Mouse (Mus musculus): ENCODE measurements around the gene Unc5b. TPM values are rescaled to one million over a fixed set of nuclear protein-coding genes. Genes with fewer than 3 reads are reported as not detected.

The Unc5b gene
- polyA plus RNA-seq, 1 experiment from 2014 or later = 2.9 TPM

DNA sequence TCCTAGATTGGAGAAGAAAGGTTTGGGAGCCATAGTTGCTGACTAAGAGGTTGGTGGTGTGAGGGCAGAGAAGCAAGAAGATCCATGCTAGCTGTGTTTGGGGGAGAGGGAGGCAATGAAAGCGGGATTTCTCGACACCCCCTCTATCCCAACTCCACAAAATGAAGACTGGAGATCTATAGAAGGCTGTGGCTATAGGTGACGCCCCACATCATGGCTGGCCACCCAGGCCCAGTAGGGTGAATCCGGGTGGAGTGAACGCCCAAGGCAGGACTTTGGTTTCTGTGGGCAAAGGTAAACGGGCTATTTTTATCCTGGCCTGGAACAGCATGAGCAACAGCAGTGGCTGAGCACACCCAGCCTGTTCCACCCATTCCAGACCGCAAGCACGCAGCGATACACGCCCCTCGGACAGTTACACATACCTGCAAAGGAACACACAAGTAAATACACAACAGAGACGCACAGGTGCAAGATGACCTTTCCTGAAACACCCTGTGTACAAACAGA is 1.3 kb upstream of the Unc5b start:
- H3K9me3 ChIP-seq (ENCODE audit: control insufficient read depth, low read length) = no peaks in the 10 kb centered on the region
- H3K27ac ChIP-seq (ENCODE audit: low read depth, low read length) = no peak overlapping the region
- WGBS = 82% methylated on average over 12 of the region's 12 CpGs
- DNase-seq (ENCODE audit: low spot score) (no peak), ATAC-seq (ENCODE audit: insufficient read depth, low FRiP score, low TSS enrichment) (no peak)
- no peak overlapping the region for H3K4me2 ChIP-seq (ENCODE audit: low read depth)
- no peak overlapping the region for H3K9ac ChIP-seq (ENCODE audit: low read length)
- H3K4me1 ChIP-seq (ENCODE audit: control insufficient read depth, insufficient read depth, low read length) = peaks cover 11% of the 10 kb centered on the region; the same call in 1 of the 2 replicates
- H3K4me3 ChIP-seq (ENCODE audit: low read depth, low read length) = no peak overlapping the region
- H3K36me3 ChIP-seq (ENCODE audit: control insufficient read depth, insufficient read depth, low read length) = no peaks in the 10 kb centered on the region
- peaks cover 52% of the 10 kb centered on the region for H3K27me3 ChIP-seq (ENCODE audit: control insufficient read depth, insufficient read depth, low read length)

DNA sequence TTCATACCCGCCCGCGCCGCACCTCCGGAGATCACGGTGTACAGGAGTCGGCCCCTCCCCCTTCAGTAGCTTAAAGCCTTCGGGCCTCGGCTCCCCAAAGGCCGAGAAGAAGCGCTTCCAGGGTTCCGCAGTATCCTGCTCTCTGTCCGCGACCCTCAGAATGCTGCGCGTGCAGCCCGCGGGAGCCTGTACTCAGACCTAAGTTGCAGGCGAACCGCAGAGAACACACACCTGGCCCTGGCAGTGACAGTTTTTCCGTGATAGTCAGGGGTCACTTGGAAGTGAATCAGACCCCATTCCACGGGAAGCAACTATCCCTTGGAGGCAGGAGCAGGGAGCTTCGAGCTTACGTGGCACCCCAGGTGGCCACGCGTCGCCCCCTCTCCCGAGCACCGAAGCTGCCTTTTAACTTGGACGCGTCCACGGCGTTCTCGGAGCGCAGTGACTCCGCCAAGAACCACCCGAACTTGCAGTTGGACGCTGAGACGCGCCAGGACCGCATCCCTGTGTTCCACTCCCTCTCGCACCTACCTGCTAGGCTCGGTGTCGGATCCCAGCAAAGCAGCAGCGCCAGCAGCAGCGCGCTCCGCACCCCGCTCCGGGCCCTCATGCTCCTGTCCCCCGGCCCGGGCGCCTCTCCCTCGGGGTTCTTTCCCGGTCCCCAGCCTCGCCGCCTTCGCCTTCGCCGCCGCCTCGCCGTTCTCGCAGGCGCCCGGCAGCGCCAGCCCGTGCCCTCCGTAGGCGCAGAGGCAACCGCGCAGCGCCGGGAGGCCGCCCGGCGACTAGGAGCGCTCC is 628 bp downstream of the Unc5b start:
- H3K4me2 ChIP-seq (ENCODE audit: low read depth) = peak overlapping the region; percentile 97
- 0 out of 2 replicates have a peak overlapping the region, but pooled peaks have one; percentile 20 for H3K27ac ChIP-seq (ENCODE audit: low read depth, low read length)
- peak overlapping the region; percentile 59 for H3K4me3 ChIP-seq (ENCODE audit: low read depth, low read length)
- H3K36me3 ChIP-seq (ENCODE audit: control insufficient read depth, insufficient read depth, low read length) = no peaks in the 10 kb centered on the region
- DNase-seq (ENCODE audit: low spot score) (no peak), ATAC-seq (ENCODE audit: insufficient read depth, low FRiP score, low TSS enrichment) (no peak)
- no peaks in the 10 kb centered on the region for H3K9me3 ChIP-seq (ENCODE audit: control insufficient read depth, low read length)
- peaks cover 60% of the 10 kb centered on the region for H3K27me3 ChIP-seq (ENCODE audit: control insufficient read depth, insufficient read depth, low read length)
- H3K4me1 ChIP-seq (ENCODE audit: control insufficient read depth, insufficient read depth, low read length) = peaks cover 25% of the 10 kb centered on the region
- H3K9ac ChIP-seq (ENCODE audit: low read length) = peak overlapping the region; percentile 74
- under 1% methylated on average over 68 of the region's 78 CpGs for WGBS

DNA sequence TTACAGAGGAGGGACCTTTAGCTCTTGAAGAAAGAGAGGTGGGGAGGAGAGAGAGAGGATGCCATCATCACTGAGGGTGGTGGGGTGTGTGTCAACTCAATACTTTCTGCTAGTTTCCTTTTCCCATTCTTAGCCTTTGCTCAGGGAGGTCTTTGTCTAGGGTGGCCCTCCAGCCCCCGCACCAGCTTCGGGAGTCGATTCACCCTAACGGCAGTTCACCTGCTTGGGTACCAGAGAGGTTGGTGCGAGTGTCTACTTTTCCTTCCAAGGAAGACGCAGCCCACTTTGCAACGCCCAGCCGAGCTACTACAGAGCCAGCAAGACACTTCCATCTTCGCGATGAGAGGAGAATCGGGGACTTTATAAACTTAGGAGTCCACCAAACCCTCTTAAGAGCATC is 1.4 kb downstream of the Unc5b start:
- H3K4me1 ChIP-seq (ENCODE audit: control insufficient read depth, insufficient read depth, low read length) = peaks cover 26% of the 10 kb centered on the region
- H3K27ac ChIP-seq (ENCODE audit: low read depth, low read length) = no peak overlapping the region
- DNase-seq (ENCODE audit: low spot score) (no peak), ATAC-seq (ENCODE audit: insufficient read depth, low FRiP score, low TSS enrichment) (no peak)
- under 1% methylated on average over 11 of the region's 11 CpGs for WGBS
- no peaks in the 10 kb centered on the region for H3K9me3 ChIP-seq (ENCODE audit: control insufficient read depth, low read length)
- peak overlapping the region; percentile 59 for H3K4me3 ChIP-seq (ENCODE audit: low read depth, low read length)
- peak overlapping the region; percentile 97 for H3K4me2 ChIP-seq (ENCODE audit: low read depth)
- H3K36me3 ChIP-seq (ENCODE audit: control insufficient read depth, insufficient read depth, low read length) = no peaks in the 10 kb centered on the region
- H3K9ac ChIP-seq (ENCODE audit: low read length) = no peak overlapping the region
- H3K27me3 ChIP-seq (ENCODE audit: control insufficient read depth, insufficient read depth, low read length) = peaks cover 64% of the 10 kb centered on the region

DNA sequence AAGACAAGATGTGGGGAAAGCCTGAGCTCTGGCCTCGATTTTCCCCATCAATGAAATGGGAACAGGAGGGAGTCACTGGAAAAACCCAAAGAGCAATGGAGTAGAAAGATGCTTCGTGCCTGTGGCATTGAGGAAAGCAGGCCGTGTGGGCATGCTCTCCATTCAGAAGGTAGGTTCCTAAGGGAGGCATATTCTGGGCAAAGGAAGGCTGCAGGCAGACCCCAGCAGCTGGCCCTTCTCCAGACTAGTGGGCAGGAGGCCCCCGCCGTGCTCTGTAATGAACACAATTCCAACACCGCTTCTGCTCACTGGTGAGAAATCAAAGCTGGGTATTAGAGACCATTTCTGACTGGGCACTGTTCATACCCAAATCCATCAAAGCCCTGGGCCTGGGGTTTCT is 2.3 kb downstream of the Unc5b start:
- no peak overlapping the region for H3K27ac ChIP-seq (ENCODE audit: low read depth, low read length)
- ATAC-seq (ENCODE audit: insufficient read depth, low FRiP score, low TSS enrichment) (no peak), DNase-seq (ENCODE audit: low spot score) (no peak)
- H3K36me3 ChIP-seq (ENCODE audit: control insufficient read depth, insufficient read depth, low read length) = no peaks in the 10 kb centered on the region
- 26% methylated on average over 6 of the region's 6 CpGs for WGBS
- no peaks in the 10 kb centered on the region for H3K9me3 ChIP-seq (ENCODE audit: control insufficient read depth, low read length)
- no peak overlapping the region for H3K9ac ChIP-seq (ENCODE audit: low read length)
- no peak overlapping the region for H3K4me3 ChIP-seq (ENCODE audit: low read depth, low read length)
- peaks cover 32% of the 10 kb centered on the region for H3K4me1 ChIP-seq (ENCODE audit: control insufficient read depth, insufficient read depth, low read length)
- peaks cover 64% of the 10 kb centered on the region for H3K27me3 ChIP-seq (ENCODE audit: control insufficient read depth, insufficient read depth, low read length)
- peak overlapping the region; percentile 14; the same call in 1 of the 2 replicates for H3K4me2 ChIP-seq (ENCODE audit: low read depth)

DNA sequence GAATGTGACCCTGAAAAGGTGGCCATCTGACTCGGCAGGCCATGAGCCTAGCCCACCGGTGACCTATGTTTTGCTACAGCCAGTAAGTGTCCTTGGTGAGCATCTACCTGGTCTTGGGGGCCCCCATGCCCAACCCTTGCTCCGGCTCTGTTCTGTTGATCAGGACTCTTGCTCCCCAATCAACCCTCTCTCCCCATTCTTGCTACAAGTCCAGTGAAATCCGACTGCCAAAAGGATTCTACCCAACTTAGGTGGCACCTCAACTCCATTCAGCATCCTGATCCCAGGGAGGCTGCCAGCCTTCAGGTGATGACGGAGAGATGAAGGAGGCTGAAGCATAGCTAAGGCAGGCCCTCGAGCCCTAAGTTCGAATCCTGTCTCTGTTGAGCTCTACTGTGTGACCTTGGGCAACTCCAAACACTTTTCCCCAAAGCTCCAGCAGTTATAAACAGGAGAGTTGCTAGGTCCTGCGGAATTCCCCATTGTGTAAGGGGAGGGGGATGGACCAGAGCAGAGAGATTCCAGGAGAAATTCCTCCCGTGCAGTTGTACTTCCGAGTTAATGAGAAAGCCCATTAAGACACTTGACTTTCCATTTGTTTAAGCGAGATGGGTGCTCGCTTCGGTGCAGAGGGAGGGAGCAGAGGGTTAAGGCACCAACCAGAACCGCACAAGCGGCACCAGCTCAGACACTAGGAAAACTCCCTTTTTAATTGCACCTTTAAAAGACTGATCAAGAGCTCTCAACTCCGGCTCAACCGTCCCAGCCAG is 3.3 kb downstream of the Unc5b start:
- DNase-seq (ENCODE audit: low spot score) (no peak), ATAC-seq (ENCODE audit: insufficient read depth, low FRiP score, low TSS enrichment) (no peak)
- H3K27ac ChIP-seq (ENCODE audit: low read depth, low read length) = no peak overlapping the region
- H3K4me2 ChIP-seq (ENCODE audit: low read depth) = no peak overlapping the region
- peaks cover 36% of the 10 kb centered on the region for H3K4me1 ChIP-seq (ENCODE audit: control insufficient read depth, insufficient read depth, low read length)
- H3K27me3 ChIP-seq (ENCODE audit: control insufficient read depth, insufficient read depth, low read length) = peaks cover 63% of the 10 kb centered on the region
- H3K9me3 ChIP-seq (ENCODE audit: control insufficient read depth, low read length) = no peaks in the 10 kb centered on the region
- WGBS = 34% methylated on average over 17 of the region's 17 CpGs
- no peak overlapping the region for H3K9ac ChIP-seq (ENCODE audit: low read length)
- no peak overlapping the region for H3K4me3 ChIP-seq (ENCODE audit: low read depth, low read length)
- no peaks in the 10 kb centered on the region for H3K36me3 ChIP-seq (ENCODE audit: control insufficient read depth, insufficient read depth, low read length)

DNA sequence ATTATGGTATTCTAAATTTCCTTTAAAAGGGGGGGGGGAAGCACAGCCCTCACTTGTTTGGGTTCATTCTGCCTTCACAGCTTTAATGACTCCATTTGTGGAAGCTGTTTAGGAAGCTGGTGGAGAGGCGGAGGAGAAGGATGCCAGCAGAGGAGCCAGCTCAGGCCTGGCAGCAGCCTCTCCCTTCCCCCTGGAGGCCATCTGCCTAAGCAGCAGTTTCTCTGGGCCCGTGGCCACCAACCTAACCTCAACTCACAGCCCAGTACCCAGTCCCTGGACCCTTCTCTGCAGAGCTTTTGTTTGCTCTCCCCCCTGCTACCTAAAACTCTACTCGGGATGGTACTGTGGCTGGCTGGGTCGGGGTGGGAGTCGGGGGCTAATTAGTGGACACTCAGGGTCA is 4.1 kb downstream of the Unc5b start:
- peaks cover 36% of the 10 kb centered on the region for H3K4me1 ChIP-seq (ENCODE audit: control insufficient read depth, insufficient read depth, low read length)
- peak overlapping the region; percentile 44; the same call in 1 of the 2 replicates for H3K9ac ChIP-seq (ENCODE audit: low read length)
- H3K9me3 ChIP-seq (ENCODE audit: control insufficient read depth, low read length) = no peaks in the 10 kb centered on the region
- ATAC-seq (ENCODE audit: insufficient read depth, low FRiP score, low TSS enrichment) (no peak), DNase-seq (ENCODE audit: low spot score) (no peak)
- H3K27ac ChIP-seq (ENCODE audit: low read depth, low read length) = no peak overlapping the region
- WGBS = 11% methylated on average over 5 of the region's 5 CpGs
- peak overlapping the region; percentile 70 for H3K4me2 ChIP-seq (ENCODE audit: low read depth)
- H3K4me3 ChIP-seq (ENCODE audit: low read depth, low read length) = peak overlapping the region; percentile 33
- H3K27me3 ChIP-seq (ENCODE audit: control insufficient read depth, insufficient read depth, low read length) = peaks cover 54% of the 10 kb centered on the region
- no peaks in the 10 kb centered on the region for H3K36me3 ChIP-seq (ENCODE audit: control insufficient read depth, insufficient read depth, low read length)

DNA sequence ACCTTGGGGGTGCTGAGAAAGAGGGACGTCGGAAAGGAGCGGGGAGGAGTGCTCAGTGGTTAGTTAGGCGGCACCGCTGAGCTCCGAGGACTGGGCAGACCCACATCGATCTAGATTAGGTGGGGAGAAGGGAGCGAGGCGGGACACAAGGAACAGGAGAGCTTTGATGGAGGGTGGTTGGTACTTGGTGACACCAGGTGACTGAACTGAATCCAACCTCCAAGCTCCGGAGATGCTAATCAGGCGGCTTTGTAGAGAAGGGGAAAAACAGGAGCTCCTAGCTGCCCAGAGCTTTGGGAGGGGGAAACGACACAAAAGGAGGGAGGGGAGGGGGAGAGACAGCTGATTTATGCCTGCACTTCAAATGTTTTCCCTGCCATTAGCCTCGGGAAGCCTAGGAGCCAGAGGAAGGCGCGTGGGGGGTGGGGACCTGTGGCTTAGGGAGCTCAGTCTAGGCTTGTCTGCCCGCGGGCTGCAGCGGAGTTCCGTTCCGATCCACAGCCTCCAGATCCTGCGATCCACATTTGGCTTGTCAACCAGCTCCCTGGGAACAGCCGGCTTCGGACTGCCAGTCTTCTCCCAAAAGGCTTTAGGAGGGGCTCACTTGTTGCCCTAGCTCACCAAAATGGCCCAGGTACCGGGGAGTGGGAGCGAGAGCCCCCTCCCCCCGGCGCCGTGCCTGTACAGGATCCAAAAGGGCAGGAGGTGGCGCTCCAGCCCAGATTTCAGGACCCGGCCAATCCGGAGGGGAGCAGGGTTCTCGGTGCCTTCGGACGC is 4.7 kb downstream of the Unc5b start:
- Histone ChIP-seq H3K9ac (ENCODE audit: low read length) (peak overlapping the region; percentile 44), H3K36me3 (ENCODE audit: control insufficient read depth, insufficient read depth, low read length) (no peaks in the 10 kb centered on the region), H3K9me3 (ENCODE audit: control insufficient read depth, low read length) (no peaks in the 10 kb centered on the region), H3K4me2 (ENCODE audit: low read depth) (peak overlapping the region; percentile 70), H3K4me3 (ENCODE audit: low read depth, low read length) (peak overlapping the region; percentile 33), H3K27me3 (ENCODE audit: control insufficient read depth, insufficient read depth, low read length) (peaks cover 49% of the 10 kb centered on the region), H3K4me1 (ENCODE audit: control insufficient read depth, insufficient read depth, low read length) (peaks cover 34% of the 10 kb centered on the region), H3K27ac (ENCODE audit: low read depth, low read length) (no peak overlapping the region)
- DNase-seq (ENCODE audit: low spot score) (peak; percentile 80), ATAC-seq (ENCODE audit: insufficient read depth, low FRiP score, low TSS enrichment) (peak; percentile 52)
- 0% methylated on average over 32 of the region's 34 CpGs for WGBS

DNA sequence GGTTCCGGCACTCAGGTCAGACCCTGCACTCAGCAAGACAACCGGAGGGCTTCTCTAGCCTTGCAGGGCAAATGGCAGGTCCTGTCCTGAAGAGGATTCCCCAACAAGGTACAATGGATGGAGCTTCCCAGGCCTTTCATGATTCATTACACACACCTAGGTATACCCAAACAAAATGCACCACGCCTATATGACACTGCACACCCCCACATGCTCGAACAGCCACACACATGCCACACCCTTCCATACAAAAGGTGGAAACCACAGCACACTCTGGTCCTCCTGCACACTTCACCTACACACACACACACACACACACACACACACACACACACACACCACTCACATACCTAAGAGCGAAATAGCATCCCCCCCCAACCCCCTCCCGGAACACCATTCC is 5.4 kb downstream of the Unc5b start:
- Histone ChIP-seq H3K9me3 (ENCODE audit: control insufficient read depth, low read length) (no peaks in the 10 kb centered on the region), H3K36me3 (ENCODE audit: control insufficient read depth, insufficient read depth, low read length) (no peaks in the 10 kb centered on the region), H3K9ac (ENCODE audit: low read length) (no peak overlapping the region), H3K27me3 (ENCODE audit: control insufficient read depth, insufficient read depth, low read length) (peaks cover 44% of the 10 kb centered on the region), H3K4me1 (ENCODE audit: control insufficient read depth, insufficient read depth, low read length) (peaks cover 34% of the 10 kb centered on the region), H3K4me2 (ENCODE audit: low read depth) (peak overlapping the region; percentile 70; the same call in 1 of the 2 replicates), H3K4me3 (ENCODE audit: low read depth, low read length) (no peak overlapping the region), H3K27ac (ENCODE audit: low read depth, low read length) (no peak overlapping the region)
- ATAC-seq (ENCODE audit: insufficient read depth, low FRiP score, low TSS enrichment) (no peak), DNase-seq (ENCODE audit: low spot score) (no peak)
- WGBS = 37% methylated on average over 6 of the region's 6 CpGs

All from neural tube, embryonic 11.5 days (tissue).